Mouse (Mus musculus) limb, embryonic 14.5 days (tissue): ENCODE measurements around the gene Efnb3. TPM values are rescaled to one million over a fixed set of nuclear protein-coding genes. Genes with fewer than 3 reads are reported as not detected.
"Not testable (repeated sequence)": the region's sequence is repeated elsewhere in the genome, so short reads cannot be mapped to it uniquely, and the experiment has no call there.

Experiments used
- ATAC-seq: fragments of 200-750 bp; cut with Nextera tagmentation; 2 replicates; pipeline ENCODE4 v1.8.0; 2017; ENCODE audit warnings: low read depth, moderate number of reproducible peaks, moderate TSS enrichment; ENCODE audit not compliant: low FRiP score
- DNase-seq: peaks from one replicate; pipeline ENCODE4 v3.0.0-alpha.2; 2015; ENCODE audit warnings: low spot score
- H3K27ac ChIP-seq: fragments of 300-500 bp; sonication (generic); replicated peaks from 2 replicates; pipeline ENCODE4 v1.5.1; 2014; ENCODE audit warnings: low read depth, mild to moderate bottlenecking, low read length, moderate library complexity, mixed read lengths
- H3K27me3 ChIP-seq: fragments of 300-500 bp; sonication (generic); 2 replicates; pipeline ENCODE4 v1.6.1; 2014; ENCODE audit warnings: low read length, mixed read lengths; ENCODE audit not compliant: control insufficient read depth, insufficient read depth
- H3K36me3 ChIP-seq: fragments of 300-500 bp; sonication (generic); 2 replicates; pipeline ENCODE4 v1.6.1; 2014; ENCODE audit warnings: mild to moderate bottlenecking, low read length, moderate library complexity, mixed read lengths; ENCODE audit not compliant: control insufficient read depth, insufficient read depth
- H3K4me1 ChIP-seq: fragments of 300-500 bp; sonication (generic); 2 replicates; pipeline ENCODE4 v1.6.1; 2014; ENCODE audit warnings: antibody characterized with exemption, low read length, mixed read lengths; ENCODE audit not compliant: control insufficient read depth, insufficient read depth
- H3K4me2 ChIP-seq: fragments of 300-500 bp; sonication (generic); replicated peaks from 2 replicates; pipeline ENCODE4 v1.6.1; 2014; ENCODE audit warnings: low read depth, mild to moderate bottlenecking, low read length, moderate library complexity; ENCODE audit not compliant: severe bottlenecking
- H3K4me3 ChIP-seq: fragments of 300-500 bp; sonication (generic); replicated peaks from 2 replicates; pipeline ENCODE4 v1.5.1; 2014; ENCODE audit warnings: low read length
- H3K9ac ChIP-seq: fragments of 300-500 bp; sonication (generic); 2 replicates; pipeline ENCODE4 v1.6.1; 2014; ENCODE audit warnings: mild to moderate bottlenecking, low read depth, low read length, moderate library complexity; ENCODE audit not compliant: severe bottlenecking
- H3K9me3 ChIP-seq: fragments of 300-500 bp; sonication (generic); 2 replicates; pipeline ENCODE4 v1.6.1; 2016; ENCODE audit warnings: low read length; ENCODE audit not compliant: control insufficient read depth
- POLR2A ChIP-seq: fragments of 200-500 bp; IDR thresholded peaks from 2 replicates; pipeline ENCODE4 v1.8.0; 2012; ENCODE audit warnings: inconsistent platforms, mild to moderate bottlenecking, moderate library complexity, borderline replicate concordance; ENCODE audit not compliant: insufficient read depth, insufficient read length; ENCODE audit errors: extremely low read depth
- WGBS: fragments of 180-500 bp; shearing (Covaris S2); extraction: QIAGEN DNeasy Blood & Tissue Kit; methylation state at CpG from one replicate; pipeline ENCODE4 v1.1.7; 2014; 5-methylcytosine and 5-hydroxymethylcytosine counted together
- polyA plus RNA-seq, 2 experiments: library from polyadenylated mRNA; depleted of rRNA in 1 of 2; stranded (reverse) in 1 of 2; unstranded in 1 of 2; fragments of >200 nt; fragmentation: Nextera tagmentation in 1 of 2; extraction: Ambion mirVana in 1 of 2; gene quantifications; 2 replicates each; pipeline versions ENCODE4 v1.2.1 to v1.2.3; 2012 to 2014

Efnb3 gene
- polyA plus RNA-seq, 2 experiments, result 12.7 to 57.6 TPM

DNA sequence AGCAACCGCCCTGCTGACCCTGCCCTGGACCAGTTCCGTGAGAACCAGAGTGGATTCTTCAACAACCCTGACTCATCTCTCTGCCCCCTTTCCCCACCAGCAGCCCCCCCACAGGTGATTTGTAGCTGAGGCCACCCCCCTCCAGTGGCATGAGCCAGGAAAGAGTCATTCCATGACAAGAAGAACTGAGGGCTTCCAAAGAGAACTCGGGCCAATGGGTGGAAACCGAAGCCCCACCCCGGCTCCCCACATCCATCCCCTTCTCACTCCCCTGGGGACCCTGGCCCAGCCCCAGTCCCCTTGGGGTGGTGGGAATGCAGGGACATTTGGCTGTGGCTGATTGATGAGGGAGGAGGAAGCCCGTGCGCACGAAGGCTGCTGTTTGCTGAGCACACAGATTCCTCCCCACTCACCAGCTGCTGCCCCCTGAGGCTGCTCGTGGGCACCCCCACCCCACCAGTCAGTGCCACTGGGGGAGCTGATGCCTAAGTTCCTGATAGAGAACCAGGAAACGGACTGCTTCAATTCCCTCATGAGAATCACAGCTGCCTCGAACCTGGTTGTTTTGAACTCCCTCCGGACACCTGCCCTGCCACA, 10.8 kb downstream of the Efnb3 start, which contains the start of gene Dnah2:
TSS of gene Dnah2 (minus strand) at position 51 of the 597 bp plus-strand sequence.
- ATAC-seq (no peak), DNase-seq (no peak)
- H3K4me3 ChIP-seq, result no peak within 1 kb of the TSS
- no peaks in the 10 kb centered on the region for H3K27me3 ChIP-seq
- no peak within 1 kb of the TSS for H3K9ac ChIP-seq
- no peaks in the 10 kb centered on the region for H3K9me3 ChIP-seq
- no peak for TF ChIP-seq POLR2A
- no peak within 1 kb of the TSS for H3K27ac ChIP-seq
- peaks cover 19% of the 10 kb centered on the region for H3K4me1 ChIP-seq
- no peaks in the 10 kb centered on the region for H3K36me3 ChIP-seq
- 32% methylated on average over 12 of the region's 12 CpGs for WGBS
- no peak within 1 kb of the TSS for H3K4me2 ChIP-seq

DNA sequence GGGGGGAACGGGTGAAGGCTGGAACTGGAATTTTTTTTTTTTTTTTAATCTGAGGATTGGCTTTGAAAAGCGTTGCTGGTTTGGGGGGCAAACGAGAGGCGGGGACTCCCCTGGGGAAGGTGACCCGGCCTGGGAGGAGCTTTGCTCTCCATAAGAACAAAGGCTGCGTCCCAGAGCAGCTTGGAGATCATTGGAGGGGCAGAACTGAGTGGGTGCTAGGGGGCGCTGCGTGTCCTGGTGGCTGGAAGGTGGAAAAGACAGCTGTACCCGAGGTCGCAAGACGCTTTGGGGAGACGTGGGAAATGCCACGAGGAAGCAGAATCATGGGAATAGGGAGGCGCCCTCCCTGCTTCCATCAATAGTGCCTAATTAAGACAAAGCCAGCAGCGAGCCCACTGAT, 12.9 kb downstream of the Efnb3 start:
- peak overlapping the region; percentile 85 for H3K4me2 ChIP-seq
- peak overlapping the region; percentile 79 for H3K27ac ChIP-seq
- H3K4me3 ChIP-seq, result peak overlapping the region; percentile 43
- DNase-seq, result no peak
- no peak for TF ChIP-seq POLR2A
- H3K4me1 ChIP-seq, result peaks cover 12% of the 10 kb centered on the region
- H3K27me3 ChIP-seq, result no peaks in the 10 kb centered on the region
- H3K9ac ChIP-seq, result peak overlapping the region; percentile 55
- peak; percentile 21; the same call in 1 of the 2 replicates for ATAC-seq
- H3K9me3 ChIP-seq, result no peaks in the 10 kb centered on the region
- no peaks in the 10 kb centered on the region for H3K36me3 ChIP-seq
- WGBS, result 2% methylated on average over 15 of the region's 15 CpGs

DNA sequence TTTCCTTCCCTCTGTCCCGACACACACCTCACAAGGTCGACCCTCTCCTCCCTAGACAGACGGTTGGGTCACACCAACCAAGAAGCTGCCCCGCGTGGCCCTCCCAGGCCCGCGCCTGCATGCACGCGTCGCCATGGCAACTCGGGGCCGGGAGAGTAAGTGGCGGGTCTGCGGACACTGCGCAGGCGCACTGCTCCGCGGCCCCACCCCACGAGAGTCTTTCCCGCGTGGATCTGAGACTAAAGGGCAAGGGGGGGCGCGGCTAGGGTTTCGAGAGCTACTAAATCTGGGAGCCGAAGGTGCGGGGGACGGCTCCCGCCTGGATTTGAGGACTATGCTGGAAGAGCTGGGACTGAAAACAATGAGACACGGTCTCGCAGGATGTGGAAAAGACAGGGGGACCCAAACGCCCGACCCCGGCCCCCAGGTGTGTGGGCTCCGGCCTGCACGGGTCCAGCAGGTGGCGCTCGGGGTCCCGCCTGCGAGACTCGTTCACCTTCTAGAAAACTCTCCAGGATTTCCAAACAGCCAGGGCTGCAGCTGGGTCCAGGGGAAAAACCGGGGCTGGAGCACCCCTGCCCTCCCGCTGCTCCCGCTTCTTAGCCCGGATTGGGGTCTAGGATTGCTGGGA, 13.5 kb downstream of the Efnb3 start:
- Histone ChIP-seq H3K4me2 (peak overlapping the region; percentile 85), H3K9ac (peak overlapping the region; percentile 55), H3K36me3 (no peaks in the 10 kb centered on the region), H3K9me3 (no peaks in the 10 kb centered on the region), H3K4me1 (peaks cover 12% of the 10 kb centered on the region), H3K4me3 (peak overlapping the region; percentile 43), H3K27me3 (no peaks in the 10 kb centered on the region), H3K27ac (peak overlapping the region; percentile 79)
- no peak for TF ChIP-seq POLR2A
- ATAC-seq (peak; percentile 90), DNase-seq (peak; percentile 90)
- 1% methylated on average over 44 of the region's 44 CpGs for WGBS

DNA sequence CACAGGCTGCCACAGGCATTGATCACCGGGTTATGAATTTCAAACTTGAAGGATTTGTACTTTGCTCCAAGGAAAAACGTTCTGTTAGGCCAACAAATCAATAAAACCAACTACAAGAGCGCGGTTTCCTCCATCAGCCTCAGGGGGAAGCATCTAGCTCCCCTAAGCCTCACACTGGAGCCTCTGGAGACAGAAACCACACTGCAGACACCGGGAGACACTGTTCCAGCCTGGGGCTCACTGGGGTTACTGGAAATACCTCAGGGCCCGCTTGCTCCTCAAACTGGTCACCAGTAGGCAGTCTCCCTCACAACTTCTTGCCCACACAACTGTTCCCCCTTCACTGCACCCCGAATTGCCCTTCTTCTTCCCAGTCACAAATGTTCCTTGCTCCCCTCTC, 14.0 kb downstream of the Efnb3 start:
- ATAC-seq (no peak), DNase-seq (no peak)
- peaks cover 12% of the 10 kb centered on the region for H3K4me1 ChIP-seq
- TF ChIP-seq POLR2A, result no peak
- H3K4me2 ChIP-seq, result peak overlapping the region; percentile 85
- peak overlapping the region; percentile 55 for H3K9ac ChIP-seq
- peak overlapping the region; percentile 43 for H3K4me3 ChIP-seq
- H3K27ac ChIP-seq, result peak overlapping the region; percentile 79
- WGBS, result 14% methylated on average over 7 of the region's 7 CpGs
- no peaks in the 10 kb centered on the region for H3K27me3 ChIP-seq
- H3K9me3 ChIP-seq, result no peaks in the 10 kb centered on the region
- H3K36me3 ChIP-seq, result no peaks in the 10 kb centered on the region

DNA sequence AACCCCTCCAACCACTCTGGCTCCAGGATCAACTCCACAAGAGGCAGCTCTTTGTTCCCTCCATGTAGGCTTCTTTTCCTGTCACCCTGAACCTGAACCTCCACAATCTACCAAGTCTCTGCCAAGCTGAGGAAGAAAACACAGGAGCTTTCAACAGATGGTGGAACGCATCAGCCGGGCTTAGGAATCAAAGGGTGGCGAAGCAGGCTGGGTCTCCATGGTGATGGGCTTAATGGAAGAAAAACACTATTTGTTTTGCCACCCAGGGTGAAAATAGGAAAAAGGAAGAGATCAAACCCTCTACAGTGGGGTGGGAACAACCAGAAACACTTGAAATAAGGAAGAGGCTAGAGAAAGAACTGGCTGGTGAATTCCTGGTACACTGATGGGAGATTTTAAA, 16.4 kb downstream of the Efnb3 start:
- H3K9ac ChIP-seq, result no peak overlapping the region
- ATAC-seq (no peak), DNase-seq (no peak)
- H3K9me3 ChIP-seq, result no peaks in the 10 kb centered on the region
- no peak overlapping the region for H3K4me3 ChIP-seq
- no peaks in the 10 kb centered on the region for H3K27me3 ChIP-seq
- H3K4me2 ChIP-seq, result no peak overlapping the region
- no peak overlapping the region for H3K27ac ChIP-seq
- peaks cover 12% of the 10 kb centered on the region for H3K4me1 ChIP-seq
- WGBS, result 46% methylated on average over 3 of the region's 3 CpGs
- TF ChIP-seq POLR2A, result no peak
- no peaks in the 10 kb centered on the region for H3K36me3 ChIP-seq

DNA sequence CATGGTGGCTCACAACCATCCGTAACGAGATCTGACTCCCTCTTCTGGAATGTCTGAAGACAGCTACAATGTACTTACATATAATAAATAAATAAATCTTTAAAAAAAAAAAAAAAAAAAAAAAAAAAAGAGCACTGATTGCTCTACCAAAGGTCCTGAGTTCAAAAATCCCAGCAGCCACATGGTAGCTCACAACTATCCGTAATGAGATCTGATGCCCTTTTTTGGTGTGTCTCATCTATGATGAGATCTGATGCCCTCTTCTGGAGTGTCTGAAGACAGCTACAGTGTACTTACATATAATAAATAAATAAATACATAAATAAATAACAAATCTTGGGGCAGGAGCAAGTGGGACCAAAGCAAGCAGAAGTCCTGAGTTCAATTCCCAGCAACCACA, 18.3 kb downstream of the Efnb3 start:
- DNase-seq, ATAC-seq, H3K36me3 ChIP-seq, H3K9ac ChIP-seq, H3K4me3 ChIP-seq, H3K27me3 ChIP-seq, H3K9me3 ChIP-seq, H3K27ac ChIP-seq, H3K4me2 ChIP-seq, H3K4me1 ChIP-seq: not testable (repeated sequence)
- WGBS, result 77% methylated on average over 1 of the region's 3 CpGs
